Mouse (Mus musculus) heart, adult 11 months (tissue): ENCODE data around the gene Gria1.

Experiments
- DNase-seq: peaks from one replicate; pipeline ENCODE4 v3.0.0; 2022

Gene Gria1

GRCm38 (mm10) chr11:57303602-57304001, 292.4 kb downstream of the Gria1 start:
- DNase-seq, result no peak

- no peak for DNase-seq
Measured at GRCm38 (mm10) chr11:57306116-57306515, 294.9 kb downstream of the Gria1 start.

- peak; percentile 88 for DNase-seq
Measured at GRCm38 (mm10) chr11:57306892-57307291, 295.7 kb downstream of the Gria1 start.

- peak; percentile 45 for DNase-seq
Measured at GRCm38 (mm10) chr11:57317063-57317462, 305.9 kb downstream of the Gria1 start.

- DNase-seq, result peak; percentile 74
Measured at GRCm38 (mm10) chr11:57317478-57317877, 306.3 kb downstream of the Gria1 start.

GRCm38 (mm10) chr11:57319374-57319773, 308.2 kb downstream of the Gria1 start:
- DNase-seq, result no peak

- peak; percentile 52 for DNase-seq
Measured at GRCm38 (mm10) chr11:57324099-57324498, 312.9 kb downstream of the Gria1 start.
